ENCODE assay signal across 36 mouse cellular contexts in the genomic region with DNA sequence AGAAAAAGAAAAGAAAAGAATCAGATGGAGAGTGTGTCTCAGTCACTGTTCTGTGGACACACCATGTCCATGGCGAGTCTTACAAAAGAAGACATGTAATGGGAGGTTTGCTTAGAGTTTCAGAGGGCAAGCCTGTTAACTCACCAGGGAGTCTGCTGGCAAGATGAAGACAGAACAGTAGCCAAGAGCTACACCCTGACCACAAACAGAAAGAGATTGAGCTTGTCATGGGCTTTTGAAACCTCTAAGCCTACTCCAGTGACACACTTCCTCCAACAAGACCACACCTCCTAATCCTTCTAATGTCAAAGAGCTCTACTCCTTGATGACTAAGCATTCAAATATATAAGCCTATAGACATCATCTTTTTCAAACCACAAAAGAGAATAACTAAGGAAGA. TPM values are rescaled to one million over a fixed set of nuclear protein-coding genes. Genes with fewer than 3 reads are reported as not detected.
A peak's percentile ranks its signal among the peaks of the same experiment; 100 is the strongest.
DNase-seq lines count a peak whose midpoint lies in the region; ATAC-seq and TF ChIP-seq lines count a peak whose summit lies in the region.
"Had no signal": no experiment of that assay in that cellular context is flagged by ENCODE, and none has a peak within 500 bp of the region (broad histone marks: within the 10 kb centered on the region; RNA-seq: fewer than 3 reads in every experiment).

No protein-coding gene starts in this region.

- H3K9ac ChIP-seq in lung, postnatal 0 days (replicated peaks; ENCODE audit: low read depth): no peak overlapping the region
- H3K9ac ChIP-seq: embryonic facial prominence, embryonic 12.5 days; forebrain, embryonic 15.5 days; heart, embryonic 15.5 days; hindbrain, embryonic 12.5 days; intestine, embryonic 15.5 days; liver, embryonic 14.5 days; lung, embryonic 14.5 days; midbrain, embryonic 15.5 days; neural tube, embryonic 15.5 days had no signal

- H3K27me3 ChIP-seq in lung, postnatal 0 days (replicated peaks; ENCODE audit: insufficient read depth, low read length): no peaks in the 10 kb centered on the region
- H3K27me3 ChIP-seq: embryonic facial prominence, embryonic 12.5 days; forebrain, embryonic 15.5 days; heart, embryonic 15.5 days; hindbrain, embryonic 12.5 days; intestine, embryonic 15.5 days; midbrain, embryonic 15.5 days; neural tube, embryonic 15.5 days; Patski had no signal

- H3K36me3 ChIP-seq in lung, postnatal 0 days (ENCODE audit: insufficient read depth, low read length): 0 out of 2 replicates have a peak, but pooled peaks cover 4% of the 10 kb centered on the region
- H3K36me3 ChIP-seq: forebrain, embryonic 10.5 days had no signal

- no peak for ATAC-seq in lung, postnatal 0 days
- ATAC-seq in megakaryocyte-erythroid progenitor cell, adult 5-6 weeks (replicated peaks; ENCODE audit: low FRiP score, low TSS enrichment, poor library complexity, severe bottlenecking): no peak
- ATAC-seq: forebrain, embryonic 15.5 days; hindbrain, postnatal 0 days; intestine, embryonic 15.5 days; midbrain, embryonic 15.5 days; Patski had no signal

- no peak overlapping the region for H3K4me2 ChIP-seq in lung, postnatal 0 days (replicated peaks; ENCODE audit: low read depth, low read length)
- H3K4me2 ChIP-seq: embryonic facial prominence, embryonic 12.5 days; forebrain, embryonic 15.5 days; heart, embryonic 15.5 days; hindbrain, embryonic 12.5 days; intestine, embryonic 15.5 days; lung, embryonic 14.5 days; midbrain, embryonic 15.5 days; neural tube, embryonic 15.5 days had no signal

- H3K27ac ChIP-seq in lung, postnatal 0 days (ENCODE audit: low read length): no peak overlapping the region
- H3K27ac ChIP-seq: embryonic facial prominence, embryonic 12.5 days; forebrain, embryonic 10.5 days; forebrain, embryonic 15.5 days; gastrocnemius, adult 2 months; heart, adult 2 months; heart, embryonic 15.5 days; hindbrain, embryonic 12.5 days; hindbrain, postnatal 0 days; intestine, embryonic 15.5 days; kidney, postnatal 0 days; liver, embryonic 14.5 days; midbrain, embryonic 15.5 days; neural tube, embryonic 15.5 days had no signal

- peak; percentile 36 for DNase-seq in adrenal gland, postnatal 14 days
- DNase-seq in adrenal gland, adult 8-10 months: no peak
- peak; percentile 10 for DNase-seq in lung, postnatal 0 days (ENCODE audit: low spot score)
- DNase-seq in lung, postnatal 10 days: no peak
- DNase-seq in fat pad, adult 2 months (ENCODE audit: extremely low read depth, low read depth, low spot score): peak; percentile 78
- DNase-seq in gastrocnemius, adult 18-20 months (ENCODE audit: low spot score): no peak
- DNase-seq in adrenal gland, adult (ENCODE audit: inconsistent age in 2 of 2, low spot score in 1 of 2): no peak
- DNase-seq: B cell, adult 2 months; cerebellum, adult 11 months; cerebellum, adult 9-10 months; cerebellum, postnatal 36 days; embryo, embryonic 11 days; gastrocnemius, adult 2 months; heart, postnatal 36 days; kidney, adult 8-10 months; kidney, postnatal 4 days; layer of hippocampus, postnatal 36 days; left cerebral cortex, postnatal 4 days; lung, embryonic 14.5 days; lung, postnatal 36 days; retina, postnatal 1 day; right cerebral cortex, postnatal 14 days had no signal

- peaks cover 2% of the 10 kb centered on the region; the same call in 1 of the 2 replicates for H3K4me1 ChIP-seq in lung, postnatal 0 days (ENCODE audit: insufficient read depth, low read depth, low read length)
- H3K4me1 ChIP-seq: embryonic facial prominence, embryonic 12.5 days; forebrain, embryonic 10.5 days; forebrain, embryonic 15.5 days; hindbrain, embryonic 12.5 days; midbrain, embryonic 15.5 days; neural tube, embryonic 15.5 days had no signal

- no peak for TF ChIP-seq CTCF in lung, postnatal 0 days (IDR thresholded peaks at IDR 0.05)

- H3K9me3 ChIP-seq in lung, postnatal 0 days (ENCODE audit: low read length): no peaks in the 10 kb centered on the region
- H3K9me3 ChIP-seq: embryonic facial prominence, embryonic 12.5 days; forebrain, embryonic 10.5 days; forebrain, embryonic 15.5 days; heart, embryonic 15.5 days; hindbrain, embryonic 12.5 days; intestine, embryonic 15.5 days; midbrain, embryonic 15.5 days; neural tube, embryonic 15.5 days had no signal

- WGBS in lung, postnatal 0 days: 83% methylated on average over 1 of the region's 1 CpGs

- no peak overlapping the region for H3K4me3 ChIP-seq in lung, postnatal 0 days (ENCODE audit: low read depth, low read length)
- H3K4me3 ChIP-seq: embryonic facial prominence, embryonic 12.5 days; forebrain, embryonic 10.5 days; forebrain, embryonic 15.5 days; gastrocnemius, adult 2 months; heart, adult 2 months; heart, embryonic 15.5 days; hindbrain, embryonic 12.5 days; intestine, embryonic 15.5 days; midbrain, embryonic 15.5 days; neural tube, embryonic 15.5 days had no signal

- TF ChIP-seq EP300 in lung, postnatal 0 days (IDR thresholded peaks at IDR 0.05): no peak

RNA-seq across cellular contexts. Expression of a gene that starts 45.8 kb away (rescaled TPM):
- total RNA-seq in adrenal gland, postnatal 14 days (2021): 142 and 145 TPM in 2 replicates
- total RNA-seq in adrenal gland, adult 8-10 months (2022): 100 to 1,000 TPM; 214 to 322 (median 255) TPM
- 70.5 and 72.2 TPM in 2 replicates for polyA plus RNA-seq in lung, postnatal 0 days (2015; fragmentation: Nextera tagmentation; extraction: Ambion mirVana)
- 3.3 and 10.0 TPM in 2 replicates for total RNA-seq in megakaryocyte-erythroid progenitor cell, adult 5-6 weeks (2014; fragmentation: Nextera tagmentation)
- total RNA-seq in megakaryocyte-erythroid progenitor cell, adult 5-6 weeks (2017): 2.1 and 2.5 TPM in 2 replicates
- total RNA-seq in gastrocnemius, adult 18-20 months (2021): 1 to 10 TPM; 3.0 to 3.4 TPM

Comparison
In these comparisons a context has a peak if more than half of its experiments do, and no peak if none do; other contexts are left out.
1. DNase-seq: peak in adrenal gland, postnatal 14 days (single experiment), lung, postnatal 0 days (single experiment) and fat pad, adult 2 months (single experiment); none in adrenal gland, adult 8-10 months (single experiment), lung, postnatal 10 days (single experiment), gastrocnemius, adult 18-20 months (single experiment) and adrenal gland, adult (0 of 2).
2. RNA of a gene that starts 45.8 kb away (total RNA-seq): 214 to 322 TPM in adrenal gland, adult 8-10 months and 142 to 145 TPM in adrenal gland, postnatal 14 days; 3.0 to 3.4 TPM in gastrocnemius, adult 18-20 months and 2.1 to 10.0 TPM in megakaryocyte-erythroid progenitor cell, adult 5-6 weeks; every median in the first group is over 10 times any median in the second.